Mouse (Mus musculus) E14TG2a.4 (cell line): Measurements from ENCODE around the gene Pdzk1.

Experiments used
- CTCF ChIP-seq: conservative IDR thresholded peaks from 2 replicates; pipeline ENCODE4 v1.5.1; 2014; ENCODE audit warnings: low read length
- NANOG ChIP-seq: IDR thresholded peaks from 2 replicates; pipeline ENCODE4 v1.6.1; 2014; ENCODE audit warnings: borderline replicate concordance, low read length, mixed read lengths
- POU5F1 ChIP-seq: IDR thresholded peaks from 2 replicates; pipeline ENCODE4 v1.6.1; 2014; ENCODE audit warnings: low read length, borderline replicate concordance

- no peak for TF ChIP-seq CTCF
- TF ChIP-seq POU5F1, result no peak
- TF ChIP-seq NANOG, result no peak
Observed at GRCm38 (mm10) chr3:96869091-96869490, 40.0 kb downstream of the Pdzk1 start.
